Mouse (Mus musculus) ES-CJ7 (cell line): ENCODE measurements around the gene Nelfb.

Experiments
- DNase-seq: peaks from one replicate; pipeline ENCODE4 v3.0.0; 2011; ENCODE audit warnings: low read depth, low spot score

Gene Nelfb

DNA sequence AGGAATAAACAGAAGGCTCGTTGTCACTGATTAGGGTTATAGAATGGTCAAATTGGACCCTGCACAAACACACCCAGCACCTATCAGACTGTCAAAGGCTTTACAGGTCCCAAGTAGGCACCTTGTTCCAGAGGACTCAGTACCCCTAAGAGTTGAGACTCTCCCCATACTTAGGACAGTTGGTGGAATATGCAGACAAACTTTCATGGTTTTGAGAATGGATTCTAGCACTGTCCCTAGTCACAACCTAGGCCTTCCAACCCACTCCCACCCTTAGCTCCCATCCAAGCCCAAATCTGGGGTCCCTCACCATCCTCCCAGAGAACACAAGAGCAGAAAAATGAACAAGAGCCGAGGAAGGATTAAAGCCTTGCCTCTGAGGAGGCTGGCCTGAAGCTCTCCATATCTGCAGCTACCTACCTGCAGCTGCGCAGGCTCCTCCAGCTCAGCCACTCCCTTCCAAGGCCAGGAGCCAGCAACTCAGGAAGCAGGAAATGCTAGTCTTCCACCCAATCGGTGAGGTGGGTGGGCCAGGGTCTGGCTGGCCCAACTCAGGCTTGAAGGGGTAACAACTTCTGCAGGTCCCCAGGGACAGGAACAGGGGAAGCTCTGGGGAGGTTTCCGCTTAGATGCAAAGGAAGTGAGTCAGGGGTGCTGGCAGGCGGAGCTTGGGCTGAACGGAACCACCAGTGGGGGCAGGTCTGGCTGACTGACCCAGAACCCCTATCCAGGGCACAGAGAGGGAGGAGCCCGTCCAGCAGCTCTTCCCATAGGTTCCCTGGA is 14.9 kb downstream of the Nelfb start, which contains the start of gene Tor4a:
Gene Tor4a, minus strand, starts transcription at position 715 of the 783 bp plus-strand sequence.
- peak; percentile 85 for DNase-seq

DNA sequence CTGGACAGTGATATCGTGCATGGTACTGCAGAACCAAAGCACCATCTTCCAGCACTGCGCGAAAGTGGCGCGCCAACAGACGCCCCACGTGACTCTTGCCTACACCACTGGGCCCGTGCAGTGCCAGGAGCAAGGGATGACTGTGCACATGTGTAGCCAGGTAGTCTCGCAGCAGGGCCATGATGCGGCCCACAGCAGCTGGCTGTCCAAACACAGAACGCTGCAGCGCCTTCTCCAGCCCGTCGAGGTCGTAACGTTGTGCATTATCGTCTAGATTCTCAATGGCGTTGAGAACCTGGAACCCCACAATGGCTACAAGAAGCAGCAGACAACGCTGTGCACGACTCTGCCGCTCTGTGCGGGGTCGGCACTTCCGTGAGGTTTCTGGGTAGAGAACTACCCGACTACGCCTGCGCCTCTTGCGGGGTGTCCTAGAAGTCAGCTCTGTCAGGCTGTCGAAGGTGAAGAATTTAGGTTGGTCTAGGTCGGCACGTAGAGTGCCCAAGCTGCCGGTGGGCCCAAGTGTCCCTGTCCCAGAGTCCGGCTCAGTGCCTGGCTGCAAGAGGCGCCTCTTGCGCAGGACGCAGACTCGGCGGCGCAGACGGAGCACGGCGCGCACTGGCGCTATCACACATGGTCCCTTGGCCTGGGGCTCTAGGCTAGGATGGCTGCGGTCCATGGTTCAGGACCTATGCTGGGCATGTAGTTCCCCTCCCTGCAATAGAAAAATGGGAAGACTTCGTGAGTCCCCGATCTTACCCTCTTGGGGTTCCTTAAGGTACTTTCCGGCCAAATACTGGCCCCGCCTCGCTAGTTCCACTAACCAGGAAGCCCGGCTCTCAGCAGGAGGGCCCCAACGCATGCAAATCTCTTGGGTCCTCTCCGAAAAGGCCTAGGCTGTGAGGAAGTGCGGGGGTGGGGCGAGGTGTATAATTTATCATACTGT is 15.8 kb downstream of the Nelfb start:
- peak; percentile 51 for DNase-seq

DNA sequence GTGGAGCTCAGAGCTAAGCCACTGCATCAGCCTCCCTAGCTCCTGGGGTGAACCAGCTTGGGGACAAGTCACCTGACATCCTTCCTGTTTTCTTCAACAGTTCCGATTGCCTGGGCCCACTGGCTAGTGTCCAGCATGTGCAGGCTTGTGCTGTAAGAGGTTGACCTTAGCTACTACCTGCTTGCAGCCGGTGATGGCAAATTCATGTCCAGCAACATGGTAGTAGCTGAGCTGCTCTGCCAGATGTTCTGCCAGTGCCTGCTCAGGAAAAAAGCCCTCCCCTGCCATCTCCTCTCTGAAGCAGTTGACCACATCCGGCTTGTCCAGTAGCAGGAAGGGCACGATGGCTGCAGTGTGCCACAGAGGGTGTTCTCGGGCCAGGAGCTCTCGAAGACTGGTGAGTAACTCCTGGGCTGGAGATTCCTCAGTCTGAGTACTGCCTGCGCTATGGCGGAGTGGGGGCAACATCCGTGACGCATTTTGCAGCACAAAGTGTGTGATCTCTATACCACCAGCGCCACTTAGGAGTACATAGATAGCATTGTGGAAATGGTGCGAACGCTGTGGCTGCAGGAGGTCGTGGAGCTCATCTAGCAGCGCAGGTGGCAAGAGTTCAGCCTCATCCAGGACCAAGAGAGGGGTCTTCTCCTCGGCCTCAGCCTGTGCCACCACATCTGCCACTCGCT is 16.7 kb downstream of the Nelfb start:
- no peak for DNase-seq

DNA sequence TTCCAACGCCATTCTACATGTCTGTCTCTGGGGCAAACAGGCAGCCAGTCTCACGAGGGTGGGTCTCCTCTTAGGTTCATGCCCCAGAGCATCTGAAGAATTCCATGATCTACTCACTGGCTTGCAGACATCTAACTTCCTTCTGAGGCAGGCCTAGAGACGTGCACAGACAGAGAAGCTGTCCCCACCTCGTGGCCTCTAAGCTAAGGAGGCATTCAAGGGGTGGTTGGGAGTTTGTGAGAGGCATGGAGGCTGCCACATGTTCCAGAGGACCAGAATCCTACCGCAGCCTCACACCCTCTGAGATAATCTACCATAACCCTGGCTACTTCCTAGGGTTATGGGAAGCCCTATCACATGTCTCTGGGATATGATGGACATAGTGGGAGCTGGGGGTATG is 17.3 kb downstream of the Nelfb start:
- DNase-seq: no peak

DNA sequence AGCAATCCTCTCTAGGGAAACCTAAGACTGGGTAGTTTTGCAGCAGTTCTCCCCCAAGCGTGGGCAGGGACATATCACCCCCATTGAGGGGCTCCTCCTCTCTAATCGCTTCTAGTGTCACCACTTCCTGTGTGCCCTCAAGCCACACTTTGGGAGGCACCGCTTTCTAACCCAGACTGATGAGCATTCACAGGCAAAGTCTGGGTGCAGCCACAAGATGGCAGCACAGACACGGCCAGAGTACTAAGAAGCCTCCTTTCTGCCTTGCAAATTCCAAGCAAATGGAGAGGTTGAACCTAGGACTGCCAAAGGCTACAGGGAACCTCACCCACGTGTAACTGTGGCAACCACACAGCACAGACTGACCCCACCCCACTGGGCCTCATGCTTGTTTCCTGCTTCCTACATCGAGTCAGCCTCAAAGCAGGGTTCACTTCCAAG is 17.9 kb downstream of the Nelfb start:
- DNase-seq: peak; percentile 96

DNA sequence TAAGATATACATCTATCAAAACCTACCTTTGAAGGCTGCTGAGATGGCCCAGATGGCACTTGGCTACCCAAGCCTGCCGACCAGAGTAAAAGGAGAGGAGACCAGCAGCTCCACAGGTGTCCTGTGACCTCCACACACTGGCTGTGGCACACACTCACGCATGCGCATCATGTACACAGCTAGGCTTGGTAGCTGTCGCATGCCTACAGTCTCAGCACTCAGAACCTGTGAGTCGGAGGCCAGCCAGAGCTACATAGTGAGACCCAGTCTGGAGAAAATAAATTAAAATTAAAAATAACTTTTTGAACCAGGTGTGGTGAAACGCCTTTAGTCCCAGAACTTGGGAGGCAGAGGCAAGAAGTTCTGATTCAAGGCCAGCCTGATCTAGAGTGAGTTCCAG is 23.4 kb downstream of the Nelfb start:
- no peak for DNase-seq

DNA sequence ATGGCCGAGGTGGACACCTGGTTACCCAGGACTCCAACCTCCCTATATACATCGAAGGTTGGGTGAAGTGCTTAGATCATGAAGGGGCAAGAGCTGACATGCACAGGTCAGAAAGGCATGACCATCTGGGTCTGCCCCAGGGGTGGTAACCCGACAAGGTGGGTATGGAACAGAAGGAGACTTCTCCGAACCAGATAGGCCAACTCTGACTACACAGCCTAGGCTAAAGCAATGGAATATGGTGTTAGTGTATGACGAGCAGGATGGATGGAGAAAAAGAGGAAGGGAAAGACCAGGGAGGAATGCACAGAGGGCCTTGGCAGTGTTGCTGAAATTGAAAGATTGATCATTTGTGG is 24.7 kb downstream of the Nelfb start:
- DNase-seq: no peak

DNA sequence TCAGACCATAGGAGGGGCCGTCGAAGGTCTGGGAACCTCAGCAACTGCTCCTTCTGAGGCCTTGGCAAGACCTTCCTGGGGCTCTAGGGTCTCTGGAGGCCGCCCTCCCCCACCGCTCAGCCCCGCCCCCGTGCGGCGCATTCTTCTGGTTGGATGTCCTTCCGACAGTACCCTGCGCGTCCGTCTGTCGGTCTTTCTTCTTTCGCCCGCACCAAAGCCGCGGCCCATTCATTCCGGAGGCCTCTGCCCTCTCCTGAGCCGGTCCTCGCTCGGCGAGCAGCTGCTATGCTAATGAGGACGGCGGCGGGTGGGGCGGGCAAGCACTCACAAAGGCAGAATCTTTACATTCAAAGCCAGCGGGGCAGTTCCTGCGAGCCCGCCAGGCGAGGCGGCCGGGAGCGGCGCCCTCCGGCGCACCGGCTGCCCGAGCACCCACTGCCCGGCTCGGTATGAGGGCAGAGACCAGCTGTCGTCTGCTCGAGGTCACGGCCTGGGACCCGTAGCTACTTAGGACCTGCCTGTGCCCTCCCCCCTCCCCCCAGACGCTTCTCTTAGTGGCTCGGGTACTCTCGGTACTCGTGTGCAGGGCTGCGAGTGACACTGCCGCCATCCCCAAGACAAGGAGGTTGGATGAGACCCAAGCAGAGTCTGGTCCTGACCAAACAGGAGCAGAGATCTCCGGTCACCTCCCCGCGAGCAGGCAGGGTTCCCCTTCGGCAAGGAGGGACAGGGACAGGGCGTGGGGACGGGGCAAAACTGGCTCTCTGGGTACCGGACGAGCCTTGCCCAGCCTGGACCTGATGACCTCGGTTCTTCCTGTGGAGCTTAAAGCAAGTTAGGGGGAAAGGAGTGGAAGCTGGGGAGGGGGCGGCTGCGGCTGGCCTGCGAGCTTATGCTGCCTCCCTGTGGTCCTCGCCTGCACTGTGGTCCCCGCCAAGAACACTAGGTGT is 25.4 kb downstream of the Nelfb start:
- peak; percentile 70 for DNase-seq

DNA sequence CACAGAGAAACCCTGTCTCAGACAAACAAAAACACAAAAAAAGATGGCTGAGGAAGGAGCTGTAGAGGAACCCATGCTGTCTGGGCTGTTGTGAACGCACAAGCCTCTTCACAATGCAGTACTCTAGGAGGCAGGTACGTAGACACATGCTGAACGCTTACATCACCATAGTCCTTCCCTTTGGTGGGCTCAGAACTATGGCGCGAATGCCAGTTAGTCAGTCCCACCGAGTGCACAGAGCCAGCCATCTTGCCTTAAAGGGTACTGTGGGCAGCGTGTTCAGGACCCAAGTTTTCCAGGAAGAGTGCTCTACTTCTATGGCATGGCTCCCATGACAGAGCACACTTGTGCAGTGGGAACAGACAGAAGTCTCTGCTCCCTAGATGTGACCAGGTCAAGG is 26.8 kb downstream of the Nelfb start:
- DNase-seq: no peak

DNA sequence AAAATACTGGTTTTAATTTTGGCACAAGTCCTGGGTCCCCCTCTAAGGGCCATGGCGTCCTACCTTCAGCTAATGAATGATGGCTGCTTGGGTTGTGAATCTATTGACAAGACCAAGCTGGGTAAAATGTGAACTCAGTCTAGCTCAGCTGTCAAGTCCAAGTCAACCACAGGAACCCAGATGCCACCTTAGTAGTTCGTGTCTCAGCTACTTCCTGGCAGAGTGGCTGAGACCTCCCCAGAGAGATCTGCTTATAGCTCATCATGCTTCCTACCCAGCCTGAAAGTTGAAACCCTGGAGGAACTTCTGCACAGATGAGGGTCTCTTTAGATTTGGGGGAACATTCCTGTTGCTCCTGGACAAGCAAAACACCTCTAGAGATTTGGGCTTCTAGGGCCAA is 28.0 kb downstream of the Nelfb start:
- no peak for DNase-seq

DNA sequence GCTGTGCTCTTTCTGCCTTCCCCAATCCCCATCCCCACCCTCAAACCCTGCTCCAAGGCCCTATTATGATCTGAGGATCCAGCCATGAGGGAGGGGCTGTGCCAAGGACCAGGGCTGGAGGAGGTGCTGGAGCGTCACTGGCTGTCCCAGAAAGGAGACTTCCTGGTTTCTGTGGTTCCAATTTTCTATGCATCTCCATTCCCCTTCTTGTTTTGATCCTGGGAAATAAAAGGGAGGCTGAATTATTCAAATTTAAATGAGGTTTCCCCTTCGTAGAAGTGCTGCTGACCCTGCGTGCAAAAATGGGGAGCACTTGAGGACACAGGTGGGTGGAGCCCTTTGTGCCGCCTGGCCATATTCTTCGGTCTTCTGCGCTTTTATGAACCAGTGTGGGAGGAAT is 28.6 kb downstream of the Nelfb start:
- DNase-seq: no peak

DNA sequence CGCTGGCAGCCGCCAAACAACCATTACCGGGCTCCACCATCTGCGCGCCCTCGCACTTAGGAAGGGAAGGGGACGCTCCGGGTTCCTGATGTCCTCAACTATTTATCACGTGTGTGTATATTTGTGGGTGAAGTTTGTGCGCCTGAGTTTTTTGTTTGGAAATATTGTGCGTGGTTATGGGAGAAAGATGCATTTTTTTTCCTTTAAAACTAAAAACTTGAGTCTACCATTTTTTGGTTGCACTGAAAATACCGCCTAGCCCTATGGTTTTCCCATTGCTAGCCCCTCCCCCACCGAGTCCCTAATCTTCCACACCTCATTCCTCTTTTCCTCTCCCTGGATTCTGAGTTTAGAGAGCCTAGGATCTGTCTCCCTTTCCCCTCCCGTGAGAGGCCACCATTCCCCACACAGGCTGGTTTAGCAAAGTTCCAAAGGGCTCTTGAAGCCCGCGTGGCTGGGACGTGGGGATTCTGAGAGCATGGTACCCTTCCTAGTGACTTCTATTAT is 29.3 kb downstream of the Nelfb start:
- DNase-seq: peak; percentile 44

DNA sequence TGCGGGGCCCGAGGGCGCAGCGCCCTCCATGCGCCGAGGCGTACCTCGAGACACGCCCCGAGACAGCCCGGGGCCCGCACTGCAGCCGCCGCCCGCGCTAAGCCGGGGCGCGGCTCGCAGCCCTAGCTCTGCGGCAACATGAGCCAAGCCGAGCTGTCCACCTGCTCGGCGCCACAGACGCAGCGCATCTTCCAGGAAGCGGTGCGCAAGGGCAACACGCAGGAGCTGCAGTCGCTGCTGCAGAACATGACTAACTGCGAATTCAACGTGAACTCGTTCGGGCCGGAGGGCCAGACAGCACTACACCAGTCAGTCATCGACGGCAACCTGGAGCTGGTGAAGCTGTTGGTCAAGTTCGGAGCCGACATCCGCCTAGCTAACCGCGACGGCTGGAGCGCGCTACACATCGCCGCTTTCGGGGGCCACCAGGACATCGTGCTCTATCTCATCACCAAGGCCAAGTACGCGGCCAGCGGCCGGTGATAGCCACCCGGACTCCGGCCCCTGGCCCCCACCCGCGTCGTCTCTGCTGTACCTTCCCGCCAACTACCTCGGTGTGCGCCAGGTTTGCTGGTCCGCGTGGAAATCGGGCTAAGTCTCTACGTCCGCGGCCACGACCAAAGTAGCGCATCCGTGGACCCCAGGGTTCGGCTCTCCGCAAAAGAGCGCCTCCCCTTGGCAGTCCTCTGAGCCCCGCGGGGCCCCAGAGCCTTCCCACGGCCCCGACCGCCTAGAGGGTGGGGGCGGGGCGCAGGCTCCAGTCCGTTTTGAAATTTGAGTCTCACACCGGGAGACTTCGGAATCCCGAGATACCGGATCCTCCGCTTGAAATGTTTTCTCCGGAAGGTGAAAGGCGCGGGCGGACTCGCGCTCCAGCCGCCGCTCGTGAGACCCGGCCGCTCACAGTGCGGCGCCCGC is 30.1 kb downstream of the Nelfb start:
- peak; percentile 73 for DNase-seq

DNA sequence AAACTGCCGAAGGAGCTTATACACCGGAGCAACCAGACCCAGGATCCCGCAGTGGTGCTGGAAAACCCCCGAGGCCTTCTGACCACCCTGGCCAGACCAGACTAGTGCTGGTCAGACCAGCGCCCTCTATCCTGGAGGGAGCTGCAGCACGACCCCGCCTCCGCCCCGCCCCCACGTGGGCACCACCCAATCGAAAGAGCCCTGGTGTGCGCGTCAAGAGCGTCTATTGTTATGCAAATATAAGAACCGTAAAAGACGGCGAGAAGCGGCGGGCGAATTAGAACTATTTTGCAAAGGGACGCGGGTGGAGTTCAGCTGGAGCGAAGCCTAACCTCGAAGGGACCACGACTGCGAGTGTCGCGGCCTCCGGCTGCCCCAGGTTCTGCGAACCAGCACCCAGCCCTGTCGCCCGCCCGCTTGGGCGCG is 30.8 kb downstream of the Nelfb start, which contains the start of gene Nrarp:
Gene Nrarp, plus strand, starts transcription at position 281 of the 426 bp plus-strand sequence.
- peak; percentile 96 for DNase-seq

DNA sequence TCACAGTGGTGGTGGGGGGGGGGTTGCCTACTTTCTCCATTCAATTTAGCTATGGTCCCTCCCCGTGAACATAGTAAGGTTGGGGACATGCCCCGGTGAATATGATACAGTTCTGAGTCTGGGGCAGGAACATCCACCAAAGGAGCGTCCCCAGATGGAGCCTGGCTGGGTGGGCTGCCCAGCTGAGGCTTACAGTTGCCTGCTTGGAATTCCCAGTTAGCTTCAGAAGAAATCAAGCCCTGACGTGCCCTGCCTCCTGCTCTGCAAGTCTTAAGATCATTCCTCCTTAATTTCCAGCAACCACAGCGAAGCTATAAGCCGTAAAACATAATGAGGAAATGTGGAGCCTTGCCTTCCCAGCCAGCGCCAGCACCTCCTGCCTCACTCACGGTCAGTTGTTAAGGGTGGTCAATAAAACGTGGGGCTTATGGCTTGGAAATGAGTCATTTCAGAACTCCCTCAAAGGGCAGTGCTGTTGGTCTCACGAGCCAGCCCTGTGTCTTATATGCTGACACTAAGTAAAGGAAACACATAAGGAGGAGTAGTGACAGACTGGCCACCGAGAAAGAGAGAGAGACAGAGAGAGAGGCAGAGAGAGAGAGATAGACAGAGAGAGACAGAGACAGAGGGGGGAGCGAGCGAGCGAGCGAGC is 31.6 kb downstream of the Nelfb start:
- no peak for DNase-seq

DNA sequence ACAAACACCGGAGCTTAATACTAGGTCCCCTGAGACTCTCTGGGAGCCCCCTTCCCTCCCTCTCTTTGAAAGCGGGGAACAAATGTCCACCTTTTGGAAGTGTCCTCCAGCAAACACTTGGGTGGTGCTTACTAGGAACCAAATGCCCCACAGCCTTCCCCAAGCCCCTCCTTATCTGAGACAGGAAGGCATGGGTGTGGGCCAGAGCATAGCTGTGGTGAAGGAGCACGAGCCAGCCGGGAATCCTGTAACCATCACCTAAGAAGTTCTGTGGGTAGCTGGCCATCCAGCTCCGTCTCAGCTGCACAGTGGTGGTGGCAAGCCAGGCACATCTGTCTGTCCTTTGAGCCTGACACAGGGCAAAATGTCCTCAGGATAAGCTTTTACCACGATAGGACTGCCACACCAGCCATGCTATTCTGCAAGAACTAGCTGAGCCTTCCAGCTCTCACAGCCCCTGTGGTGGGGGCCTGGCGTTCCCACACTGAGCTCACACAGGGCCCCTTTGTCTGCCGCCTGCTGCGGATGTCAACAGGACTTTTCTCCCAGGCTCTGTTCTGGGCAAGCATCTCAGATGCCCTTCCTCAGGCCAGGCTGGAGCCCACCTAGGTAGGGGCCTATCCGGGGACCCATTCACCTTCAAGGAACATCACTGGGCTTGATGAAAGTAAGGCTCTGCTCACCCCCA is 32.9 kb downstream of the Nelfb start:
- no peak for DNase-seq

DNA sequence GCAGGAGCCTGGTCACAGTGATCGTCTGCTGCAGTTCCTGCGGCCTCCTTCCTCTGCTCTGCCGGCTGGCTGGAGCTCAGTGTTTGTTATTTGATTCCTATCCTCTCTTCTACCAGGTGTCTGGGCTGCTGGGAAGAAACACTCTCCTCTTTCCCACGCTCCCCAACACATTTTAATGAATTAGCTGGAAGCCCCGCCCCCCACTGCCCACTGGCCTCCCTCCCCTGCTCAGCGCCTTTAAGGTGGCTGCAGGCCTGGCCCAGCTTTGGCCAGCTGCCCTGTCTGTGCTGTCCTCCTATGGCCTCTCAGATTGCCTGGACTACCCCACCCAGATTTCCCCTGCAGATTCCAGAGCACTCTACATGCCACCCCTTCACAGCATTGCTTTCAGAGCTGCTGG is 33.6 kb downstream of the Nelfb start:
- no peak for DNase-seq

DNA sequence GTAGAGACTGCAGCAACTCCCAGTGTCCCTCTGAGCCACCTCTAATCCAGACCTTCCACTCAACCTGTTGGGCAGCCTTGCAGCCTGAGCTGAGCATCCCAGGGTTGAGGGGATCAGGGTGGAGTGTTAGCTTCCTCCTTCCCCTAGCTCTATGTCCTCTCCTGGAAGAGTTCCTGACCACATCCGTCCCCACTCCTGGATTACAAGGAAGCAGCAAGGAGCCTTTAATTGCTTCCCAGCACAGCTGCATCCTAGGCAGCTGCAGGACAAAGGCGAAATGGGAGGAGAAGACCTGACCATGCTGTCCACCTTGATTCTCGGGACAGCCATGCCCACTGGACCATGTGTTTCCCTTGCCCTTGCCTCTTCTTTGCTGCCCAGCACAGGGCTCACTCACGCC is 34.2 kb downstream of the Nelfb start:
- no peak for DNase-seq
